Mouse (Mus musculus): Measurements from ENCODE around the gene Inpp5k.

DNA sequence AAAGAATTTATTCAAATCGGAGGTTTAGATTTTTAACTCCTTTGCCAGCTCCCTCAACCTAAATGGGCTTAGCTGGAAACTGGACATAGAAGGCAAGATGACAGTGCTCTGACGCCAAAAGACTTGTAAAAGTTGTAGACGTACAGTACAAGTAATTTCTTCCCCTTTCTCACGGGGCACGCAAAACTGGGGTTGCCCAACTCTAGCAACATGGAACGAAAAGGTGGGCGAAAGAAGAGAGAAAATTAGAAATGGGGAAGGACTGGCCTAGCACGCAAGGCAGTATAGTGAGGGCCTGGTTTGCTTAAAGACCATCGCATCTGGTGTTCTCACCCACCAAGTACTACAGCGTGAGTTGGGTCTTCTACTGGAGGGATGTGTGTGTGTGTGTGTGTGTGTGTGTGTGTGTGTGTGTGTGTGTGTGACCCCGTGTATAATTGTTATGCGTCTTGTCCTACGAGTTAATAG, 20.2 kb downstream of the Inpp5k start:
- TF ChIP-seq CTCF (IDR thresholded peaks at IDR 0.05) = no peak
- TF ChIP-seq EP300 (IDR thresholded peaks at IDR 0.05) = 0 out of 2 replicates have a peak, but pooled peaks have one; percentile 20

All from lung, postnatal 0 days (tissue).